Mouse (Mus musculus): ENCODE data around the gene Mapre3. TPM values are rescaled to one million over a fixed set of nuclear protein-coding genes. Genes with fewer than 3 reads are reported as not detected.

The Mapre3 gene
- total and polyA plus RNA-seq, 3 experiments: 0.28 to 2.3 (median 1.6) TPM

DNA sequence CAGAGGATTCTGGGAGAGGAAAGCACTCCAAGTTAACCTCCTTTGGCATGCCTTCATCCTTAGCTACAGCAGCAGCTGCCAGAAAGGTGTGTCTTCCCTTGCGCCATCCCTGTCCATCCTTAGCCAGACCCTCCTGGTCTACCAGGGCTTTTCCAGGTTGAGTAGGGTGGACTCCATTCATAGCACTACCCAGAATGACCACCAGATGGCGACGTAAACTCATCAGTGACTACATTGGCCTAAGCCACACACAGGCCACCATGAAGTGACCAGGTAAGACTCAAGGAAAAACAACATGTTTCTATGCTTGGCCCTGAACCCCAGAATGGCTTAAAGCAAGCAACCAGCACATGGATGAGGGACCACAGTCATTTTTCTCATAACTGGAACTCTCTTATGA lies 8.3 kb upstream of the Mapre3 start:
- no peaks in the 10 kb centered on the region; the same call in 1 of the 2 replicates for H3K79me2 ChIP-seq (replicated peaks; ENCODE audit: control insufficient read depth, extremely low read depth, insufficient read depth, poor library complexity, severe bottlenecking)
- no peak overlapping the region for H3K4me2 ChIP-seq (ENCODE audit: insufficient read depth, low read depth, poor library complexity, severe bottlenecking)
- no peak overlapping the region for H3K4me3 ChIP-seq (replicated peaks in 1 of 3; ENCODE audit: low read depth in 2 of 3, low read length in 2 of 3, poor library complexity in 1 of 3)
- dilution Hi-C loops (cut with MboI; ENCODE audit: extremely low pct_ligation_motif_present, extremely low pct_unique_long_range_greater_than_20kb, low sequenced_read_pairs) (no loop called here), in situ Hi-C loops (cut with MboI; ENCODE audit: low pct_ligation_motif_present, low pct_unique_long_range_greater_than_20kb, low sequenced_read_pairs) (no loop called here)
- H3K9me3 ChIP-seq (replicated peaks; ENCODE audit: low read length): no peaks in the 10 kb centered on the region
- H3K27me3 ChIP-seq (replicated peaks): peaks cover 57% of the 10 kb centered on the region
- H3K27ac ChIP-seq (ENCODE audit: insufficient read depth, low read depth): no peak overlapping the region
- no peak overlapping the region for H3K9ac ChIP-seq (ENCODE audit: insufficient read depth, low read depth)
- H3K36me3 ChIP-seq (replicated peaks in 1 of 2; ENCODE audit: control insufficient read depth in 1 of 2, insufficient read depth in 1 of 2, low read length in 1 of 2): no peaks in the 10 kb centered on the region
- no peaks in the 10 kb centered on the region for H3K4me1 ChIP-seq (ENCODE audit: control insufficient read depth in 1 of 2, insufficient read depth in 2 of 2)
- peak; percentile 78 for DNase-seq (ENCODE audit: extremely low read depth)
- peak; percentile 53 for TF ChIP-seq ZC3H11A (IDR thresholded peaks at IDR 0.05; ENCODE audit: low read depth, low read length)
- TF ChIP-seq RAD21 (IDR thresholded peaks at IDR 0.05; ENCODE audit: low read depth, low read length): peak; percentile 96
- no peak for TF ChIP-seq UBTF (IDR thresholded peaks at IDR 0.05; ENCODE audit: low read depth, low read length)
- no peak for TF ChIP-seq SIN3A (IDR thresholded peaks at IDR 0.05; ENCODE audit: low read length)
- TF ChIP-seq SMC3 (IDR thresholded peaks at IDR 0.05; ENCODE audit: low read depth, low read length): peak; percentile 94
- peak; percentile 94 to 97 for TF ChIP-seq CTCF (conservative IDR thresholded peaks at IDR 0.05 in 1 of 2, IDR thresholded peaks at IDR 0.05 in 1 of 2; ENCODE audit: low read depth in 2 of 2, low read length in 2 of 2)

DNA sequence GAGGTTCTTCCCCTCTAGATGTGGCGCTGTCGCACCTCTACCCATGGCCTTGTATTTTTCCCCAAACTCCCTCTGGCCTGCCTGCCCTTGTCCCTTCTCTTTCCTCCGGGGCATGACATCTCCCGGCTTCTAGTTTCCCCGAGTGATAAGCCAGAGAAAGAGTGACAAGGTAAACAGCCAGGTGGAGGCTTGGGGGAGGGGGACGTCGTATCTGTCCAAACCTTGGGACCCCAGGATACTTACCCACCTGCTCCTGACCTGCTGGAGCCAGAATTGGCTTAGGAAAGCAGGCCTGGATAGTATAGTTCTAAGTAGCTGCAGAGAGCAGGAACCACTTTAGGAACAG lies 652 bp downstream of the Mapre3 start:
- Histone ChIP-seq H3K27me3 (replicated peaks) (peaks cover 55% of the 10 kb centered on the region), H3K9ac (ENCODE audit: insufficient read depth, low read depth) (peak overlapping the region; percentile 67), H3K27ac (ENCODE audit: insufficient read depth, low read depth) (no peak overlapping the region), H3K79me2 (replicated peaks; ENCODE audit: control insufficient read depth, extremely low read depth, insufficient read depth, poor library complexity, severe bottlenecking) (no peaks in the 10 kb centered on the region), H3K9me3 (replicated peaks; ENCODE audit: low read length) (no peaks in the 10 kb centered on the region), H3K4me3 (replicated peaks in 1 of 3; ENCODE audit: low read depth in 2 of 3, low read length in 2 of 3, poor library complexity in 1 of 3) (peak overlapping the region; percentile 38 to 87 (median 68)), H3K36me3 (replicated peaks in 1 of 2; ENCODE audit: control insufficient read depth in 1 of 2, insufficient read depth in 1 of 2, low read length in 1 of 2) (no peaks in the 10 kb centered on the region), H3K4me1 (ENCODE audit: control insufficient read depth in 1 of 2, insufficient read depth in 2 of 2) (peaks cover 9 to 11% of the 10 kb centered on the region in 2 experiments), H3K4me2 (ENCODE audit: insufficient read depth, low read depth, poor library complexity, severe bottlenecking) (peak overlapping the region; percentile 74)
- TF ChIP-seq MAFK (IDR thresholded peaks at IDR 0.05; ENCODE audit: insufficient replicate concordance, low read length): no peak
- no peak for TF ChIP-seq MXI1 (IDR thresholded peaks at IDR 0.05; ENCODE audit: low read depth, low read length)
- TF ChIP-seq CHD2 (IDR thresholded peaks at IDR 0.05; ENCODE audit: low read length): no peak
- no peak for TF ChIP-seq SMC3 (IDR thresholded peaks at IDR 0.05; ENCODE audit: low read depth, low read length)
- no peak for TF ChIP-seq JUN (IDR thresholded peaks at IDR 0.05; ENCODE audit: insufficient read depth, low read depth, low read length)
- TF ChIP-seq TCF12 (IDR thresholded peaks at IDR 0.05; ENCODE audit: low read depth, low read length): no peak
- dilution Hi-C loops (cut with MboI; ENCODE audit: extremely low pct_ligation_motif_present, extremely low pct_unique_long_range_greater_than_20kb, low sequenced_read_pairs): no loop called here
- peak; percentile 13 for DNase-seq (ENCODE audit: extremely low read depth)
- in situ Hi-C loops (cut with MboI; ENCODE audit: low pct_ligation_motif_present, low pct_unique_long_range_greater_than_20kb, low sequenced_read_pairs): loop anchor here (10.0 kb wide), 1 partner anchor 190 kb away; no protein-coding TSS in a partner anchor

- H3K79me2 ChIP-seq (replicated peaks; ENCODE audit: control insufficient read depth, extremely low read depth, insufficient read depth, poor library complexity, severe bottlenecking): no peaks in the 10 kb centered on the region
- no peak overlapping the region for H3K4me3 ChIP-seq (replicated peaks in 1 of 3; ENCODE audit: low read depth in 2 of 3, low read length in 2 of 3, poor library complexity in 1 of 3)
- dilution Hi-C loops (cut with MboI; ENCODE audit: extremely low pct_ligation_motif_present, extremely low pct_unique_long_range_greater_than_20kb, low sequenced_read_pairs): no loop called here
- no peak for DNase-seq (ENCODE audit: extremely low read depth)
- H3K36me3 ChIP-seq (replicated peaks in 1 of 2; ENCODE audit: control insufficient read depth in 1 of 2, insufficient read depth in 1 of 2, low read length in 1 of 2): no peaks in the 10 kb centered on the region
- no peak overlapping the region for H3K27ac ChIP-seq (ENCODE audit: insufficient read depth, low read depth)
- H3K4me1 ChIP-seq (ENCODE audit: control insufficient read depth in 1 of 2, insufficient read depth in 2 of 2): peaks cover 9 to 11% of the 10 kb centered on the region in 2 experiments
- peaks cover 45% of the 10 kb centered on the region for H3K27me3 ChIP-seq (replicated peaks)
- TF ChIP-seq TCF12 (IDR thresholded peaks at IDR 0.05; ENCODE audit: low read depth, low read length): no peak
- TF ChIP-seq ZC3H11A (IDR thresholded peaks at IDR 0.05; ENCODE audit: low read depth, low read length): no peak
- TF ChIP-seq MXI1 (IDR thresholded peaks at IDR 0.05; ENCODE audit: low read depth, low read length): no peak
- TF ChIP-seq SIN3A (IDR thresholded peaks at IDR 0.05; ENCODE audit: low read length): no peak
- no peak for TF ChIP-seq RCOR1 (conservative IDR thresholded peaks at IDR 0.05; ENCODE audit: low read depth, low read length)
- TF ChIP-seq UBTF (IDR thresholded peaks at IDR 0.05; ENCODE audit: low read depth, low read length): no peak
- TF ChIP-seq MAFK (IDR thresholded peaks at IDR 0.05; ENCODE audit: insufficient replicate concordance, low read length): no peak
- TF ChIP-seq IRF4 (IDR thresholded peaks at IDR 0.05; ENCODE audit: low read depth, low read length): no peak
- no peak for TF ChIP-seq HCFC1 (IDR thresholded peaks at IDR 0.05; ENCODE audit: low read depth, low read length)
- TF ChIP-seq GABPA (IDR thresholded peaks at IDR 0.05; ENCODE audit: insufficient replicate concordance, low read depth, low read length): no peak
- no peak for TF ChIP-seq JUND (conservative IDR thresholded peaks at IDR 0.05; ENCODE audit: low read depth, low read length)
- TF ChIP-seq KAT2A (IDR thresholded peaks at IDR 0.05; ENCODE audit: insufficient replicate concordance, low read length): no peak
- TF ChIP-seq E2F4 (IDR thresholded peaks at IDR 0.05; ENCODE audit: insufficient replicate concordance, low read depth, low read length): no peak
- TF ChIP-seq ELF1 (IDR thresholded peaks at IDR 0.05; ENCODE audit: low read depth, low read length): no peak
- TF ChIP-seq POLR2AphosphoS2 (IDR thresholded peaks at IDR 0.05; ENCODE audit: low read depth, low read length): no peak
- no peak for TF ChIP-seq MAX (IDR thresholded peaks at IDR 0.05; ENCODE audit: low read length)
- no peak for TF ChIP-seq POLR2A (IDR thresholded peaks at IDR 0.05; ENCODE audit: low read depth, low read length)
- H3K9me3 ChIP-seq (replicated peaks; ENCODE audit: low read length): no peaks in the 10 kb centered on the region
- in situ Hi-C loops (cut with MboI; ENCODE audit: low pct_ligation_motif_present, low pct_unique_long_range_greater_than_20kb, low sequenced_read_pairs): loop anchor here (10.0 kb wide), 1 partner anchor 188 kb away; no protein-coding TSS in a partner anchor
- H3K9ac ChIP-seq (ENCODE audit: insufficient read depth, low read depth): no peak overlapping the region
- no peak overlapping the region for H3K4me2 ChIP-seq (ENCODE audit: insufficient read depth, low read depth, poor library complexity, severe bottlenecking)
Observed at GRCm38 (mm10) chr5:30816261-30816791, 1.9 kb downstream of the Mapre3 start.

Data from CH12.LX (cell line).